Mouse (Mus musculus) gastrocnemius, adult 2 months (tissue): ENCODE measurements around the gene E2f4. TPM values are rescaled to one million over a fixed set of nuclear protein-coding genes. Genes with fewer than 3 reads are reported as not detected.
A peak's percentile ranks its signal among the peaks of the same experiment; 100 is the strongest.

ENCODE experiments used
- DNase-seq: peaks from one replicate; pipeline ENCODE4 v3.0.0; 2022
- H3K27ac ChIP-seq: fragments of 200-600 bp; 2 replicates; pipeline ENCODE4 v1.8.1; 2022; ENCODE audit warnings: mild to moderate bottlenecking
- H3K4me3 ChIP-seq: fragments of 200-600 bp; 2 replicates; pipeline ENCODE4 v1.8.1; 2022; ENCODE audit warnings: mild to moderate bottlenecking, moderate library complexity
- CTCF ChIP-seq: fragments of 200-600 bp; IDR thresholded peaks from 2 replicates; pipeline ENCODE4 v1.8.1; 2022; ENCODE audit warnings: antibody characterized with exemption, mild to moderate bottlenecking, moderate library complexity
- intact Hi-C: fragments of 180-260 bp; cut with DNase I; formaldehyde crosslinking; loops from one replicate; pipeline ENCODE4 v1.15.1; 2025
- long read RNA-seq, 2 experiments: library from polyadenylated mRNA; stranded (forward); transcript quantifications; one replicate each; pipeline ENCODE4 v2.0.0; 2021
- total RNA-seq, 2 experiments: library from RNA; stranded (reverse); gene quantifications; 2 replicates each; pipeline ENCODE4 v1.2.3; 2021

The E2f4 gene
- total RNA-seq = 10 to 100 TPM; 26.8 to 29.7 TPM
- long read RNA-seq, experiment 1, transcript E2f4-201 (10 exons, 1,993 nt) = major isoform, 84 of 93 reads
- long read RNA-seq, experiment 1, partial matches to known transcripts = 3 of 93 reads
- long read RNA-seq, experiment 1, other reads (novel, unspliced or antisense) = 5 of 93 reads
- long read RNA-seq, experiment 2, transcript E2f4-201 (10 exons, 1,993 nt) = major isoform, 72 of 83 reads
- long read RNA-seq, experiment 2, partial matches to known transcripts = 6 of 83 reads
- long read RNA-seq, experiment 2, other reads (novel, unspliced or antisense) = 5 of 83 reads

- intact Hi-C loops = loop anchor here (2.0 kb wide), 1 partner anchor 29 kb away; the partner anchor contains the start of genes Lrrc29 and Tmem208
- 0 out of 2 replicates have a peak, but pooled peaks have one; percentile 3 for TF ChIP-seq CTCF
Observed at GRCm38 (mm10) chr8:105297511-105298192, at the start of gene E2f4. Gene E2f4, plus strand, starts transcription at chr8:105297663.

GRCm38 (mm10) chr8:105251954-105252353 is 45.5 kb upstream of the E2f4 start:
- no peak for TF ChIP-seq CTCF
- intact Hi-C loops = no loop called here
- DNase-seq = no peak

More at GRCm38 (mm10) chr8:105297511-105298192, at the start of gene E2f4:
- Histone ChIP-seq H3K27ac (peak within 1 kb of the TSS; percentile 91), H3K4me3 (peak within 1 kb of the TSS; percentile 99)
- peak; percentile 96 for DNase-seq

GRCm38 (mm10) chr8:105252680-105253537 is 44.6 kb upstream of the E2f4 start:
- Histone ChIP-seq H3K4me3 (peak overlapping the region; percentile 90), H3K27ac (no peak overlapping the region)
- DNase-seq = no peak
- intact Hi-C loops = no loop called here
- TF ChIP-seq CTCF = no peak

More at GRCm38 (mm10) chr8:105251954-105252353, 45.5 kb upstream of the E2f4 start:
- Histone ChIP-seq H3K4me3 (no peak overlapping the region), H3K27ac (no peak overlapping the region)

GRCm38 (mm10) chr8:105253766-105254151 is 43.7 kb upstream of the E2f4 start:
- no peak for DNase-seq
- H3K27ac ChIP-seq = peak overlapping the region; percentile 90
- intact Hi-C loops = no loop called here
- H3K4me3 ChIP-seq = peak overlapping the region; percentile 90
- TF ChIP-seq CTCF = no peak

- H3K27ac ChIP-seq = peak overlapping the region; percentile 90
- peak; percentile 93 for DNase-seq
- peak; percentile 89 for TF ChIP-seq CTCF
- intact Hi-C loops = no loop called here
- H3K4me3 ChIP-seq = peak overlapping the region; percentile 90
Observed at GRCm38 (mm10) chr8:105254152-105254965, 43.1 kb upstream of the E2f4 start.

- intact Hi-C loops = no loop called here
- DNase-seq = peak; percentile 88
- H3K4me3 ChIP-seq = peak within 1 kb of the TSS; percentile 90
- peak within 1 kb of the TSS; percentile 90 for H3K27ac ChIP-seq
- no peak for TF ChIP-seq CTCF
Observed at GRCm38 (mm10) chr8:105254966-105255350, 42.5 kb upstream of the E2f4 start, which contains the start of gene B3gnt9. Gene B3gnt9, minus strand, starts transcription at chr8:105255153.

- Histone ChIP-seq H3K27ac (no peak overlapping the region), H3K4me3 (no peak overlapping the region)
- no peak for DNase-seq
- intact Hi-C loops = loop anchor here (2.0 kb wide), 1 partner anchor 137 kb away; no protein-coding TSS in a partner anchor
- TF ChIP-seq CTCF = no peak
Observed at GRCm38 (mm10) chr8:105257318-105258114, 39.9 kb upstream of the E2f4 start.

- DNase-seq = peak; percentile 49
- Histone ChIP-seq H3K27ac (no peak overlapping the region), H3K4me3 (peak overlapping the region; percentile 71)
- peak; percentile 6; the same call in 1 of the 2 replicates for TF ChIP-seq CTCF
- intact Hi-C loops = loop anchor here (1.0 to 2.0 kb wide), 2 partner anchors 121 to 138 kb away; no protein-coding TSS in a partner anchor
Observed at GRCm38 (mm10) chr8:105258911-105259720, 38.3 kb upstream of the E2f4 start.

GRCm38 (mm10) chr8:105259721-105260320 is 37.6 kb upstream of the E2f4 start:
- Histone ChIP-seq H3K4me3 (peak overlapping the region; percentile 71), H3K27ac (no peak overlapping the region)
- TF ChIP-seq CTCF = peak; percentile 99; the same call in 1 of the 2 replicates
- intact Hi-C loops = loop anchor here (1.0 to 2.0 kb wide), 2 partner anchors 122 to 139 kb away; no protein-coding TSS in a partner anchor
- peak; percentile 85 for DNase-seq
